Mouse (Mus musculus) bone marrow macrophage, adult 2 months (primary cell): ENCODE data around the gene Tmem39a.

Experiments used
- CTCF ChIP-seq: IDR thresholded peaks from 2 replicates; pipeline ENCODE4 v1.5.1; 2012; ENCODE audit warnings: low read depth, mild to moderate bottlenecking, low read length, moderate library complexity
- POLR2A ChIP-seq: IDR thresholded peaks from 2 replicates; pipeline ENCODE4 v1.6.1; 2012; ENCODE audit warnings: mild to moderate bottlenecking, low read depth, low read length, borderline replicate concordance

DNA sequence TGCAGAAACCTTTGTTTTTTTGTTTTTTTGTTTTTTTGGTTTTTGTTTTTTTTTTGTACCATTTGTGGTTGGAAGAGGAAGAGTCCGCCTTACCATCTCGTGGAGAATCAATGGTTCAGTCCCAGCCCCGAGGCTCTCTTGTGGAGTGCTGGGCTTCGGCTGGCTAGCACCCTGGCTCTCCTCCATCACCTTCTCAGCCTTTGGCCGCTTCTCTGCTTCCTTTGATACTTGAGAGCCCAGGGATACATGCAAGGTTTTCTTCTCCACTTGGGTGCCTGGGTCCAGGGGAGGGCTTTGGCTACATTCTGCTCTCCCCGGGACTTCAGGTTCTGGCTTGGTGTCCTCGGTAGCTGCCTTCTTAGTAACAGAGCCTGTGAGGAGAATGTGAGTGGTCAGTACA lies 48.0 kb downstream of the Tmem39a start:
- TF ChIP-seq CTCF (no peak), POLR2A (no peak)
